Mouse (Mus musculus) right cerebral cortex, postnatal 25 days (tissue): ENCODE data around the gene Npb.
A peak's percentile ranks its signal among the peaks of the same experiment; 100 is the strongest.
"Not testable (repeated sequence)": the region's sequence is repeated elsewhere in the genome, so short reads cannot be mapped to it uniquely, and the experiment has no call there.

ENCODE experiments used
- DNase-seq: peaks from one replicate; pipeline ENCODE4 v3.0.0; 2022

Gene Npb

GRCm38 (mm10) chr11:120580190-120580589, 28.1 kb upstream of the Npb start:
- DNase-seq = no peak

DNA sequence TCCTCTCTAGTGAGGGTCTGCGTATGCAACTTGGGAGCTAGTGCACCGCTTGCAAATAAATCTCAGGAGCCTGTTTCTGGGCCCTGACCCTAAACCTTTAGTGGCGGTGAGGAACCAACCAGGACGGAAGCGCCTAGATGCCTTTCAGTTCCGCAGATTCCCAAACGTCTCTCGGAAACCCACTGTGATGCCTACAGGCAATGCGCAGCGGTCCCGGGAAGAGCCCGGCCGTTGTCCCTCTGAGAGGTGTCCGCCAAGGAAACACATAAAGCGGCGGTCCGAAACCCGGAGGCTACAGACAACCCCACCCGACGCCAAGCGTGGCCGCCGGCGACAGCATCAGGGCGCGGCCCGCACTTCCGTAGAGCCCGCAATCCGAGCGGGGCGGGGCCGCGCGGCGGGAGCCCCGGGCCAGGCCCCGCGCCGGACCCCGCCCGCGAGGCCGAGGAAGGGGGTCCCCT, 27.4 kb upstream of the Npb start:
- DNase-seq = peak; percentile 50

DNA sequence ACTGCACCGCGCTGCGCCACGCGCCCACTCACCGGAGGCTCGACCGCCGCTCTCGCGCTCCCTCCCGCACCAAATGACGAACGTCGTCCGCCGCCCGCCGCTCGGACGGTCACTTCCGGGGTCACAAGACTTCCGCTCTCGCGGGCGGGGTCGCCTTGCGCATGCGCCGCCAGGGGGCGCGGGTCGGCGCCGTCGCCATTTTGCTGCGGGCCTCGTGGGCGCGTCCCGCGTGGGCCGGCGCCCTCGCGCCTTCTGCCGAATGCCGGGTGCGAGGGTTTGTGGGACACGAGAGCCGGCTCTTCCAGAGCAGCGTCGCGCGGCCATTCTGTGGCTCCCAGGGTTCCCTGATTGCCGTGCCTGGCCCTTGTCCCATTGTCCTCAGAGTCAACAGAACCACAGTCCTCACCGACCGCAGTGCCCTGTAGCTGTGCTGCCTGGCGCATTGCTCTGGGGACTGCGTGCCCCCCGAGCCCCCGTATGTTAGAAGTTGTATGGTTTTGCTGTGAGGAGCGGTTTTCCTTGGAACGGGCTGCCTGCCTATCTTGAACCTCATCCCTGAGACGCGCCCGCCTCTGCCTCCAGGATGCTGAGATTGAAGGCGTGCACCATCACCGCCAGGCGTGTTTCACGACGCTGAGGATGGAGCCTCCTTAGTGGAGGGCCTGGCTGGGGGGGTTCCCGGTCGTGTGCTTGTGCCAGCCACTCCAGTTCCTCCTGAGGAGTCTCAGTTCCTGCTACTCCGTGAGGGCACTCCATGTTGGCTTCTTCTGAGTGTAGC, 26.6 kb upstream of the Npb start, which contains the start of gene Arhgdia:
Gene Arhgdia, minus strand, starts transcription at position 135 of the 778 bp plus-strand sequence.
- peak; percentile 92 for DNase-seq

- DNase-seq = no peak
Measured at GRCm38 (mm10) chr11:120582268-120582981, 25.9 kb upstream of the Npb start.

- not testable (repeated sequence) for DNase-seq
Measured at GRCm38 (mm10) chr11:120582982-120583293, 25.3 kb upstream of the Npb start.

DNA sequence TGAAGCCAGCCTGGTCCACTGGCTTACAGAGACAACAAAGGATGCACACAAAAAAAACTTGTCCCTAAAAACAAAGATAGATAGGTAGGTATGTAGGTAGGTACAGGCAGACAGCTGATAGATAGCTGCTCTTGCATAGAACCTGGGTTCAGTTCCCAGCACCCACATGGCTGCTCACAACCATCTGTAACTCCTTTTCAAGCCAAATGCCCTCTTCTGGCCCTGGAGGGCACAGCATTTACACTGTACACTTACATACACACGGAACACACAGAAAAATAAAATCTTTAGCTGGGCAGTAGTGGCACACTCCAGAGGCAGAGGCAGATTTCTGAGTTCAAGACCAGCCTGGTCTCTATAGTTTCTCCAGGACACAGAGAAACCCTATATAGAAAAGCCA, 24.3 kb upstream of the Npb start:
- DNase-seq = no peak

DNA sequence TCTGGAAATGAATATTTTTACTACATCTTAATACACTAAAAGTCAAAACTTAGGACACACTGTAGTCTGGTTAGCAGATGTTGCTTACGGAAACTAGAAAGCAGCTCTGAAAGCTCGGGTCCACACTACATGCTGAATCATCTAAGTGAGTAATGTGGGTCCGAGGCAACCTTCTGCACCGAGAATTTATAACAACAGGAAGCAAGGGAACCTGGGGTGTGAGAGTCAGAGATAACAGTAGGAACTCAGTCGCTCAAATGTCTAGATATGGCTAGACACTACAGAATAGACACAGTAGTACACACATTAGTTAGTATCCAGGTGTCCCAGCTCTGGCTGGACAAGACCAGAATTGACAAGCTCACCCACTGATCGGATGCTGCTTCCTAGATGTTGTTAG, 19.7 kb upstream of the Npb start:
- DNase-seq = no peak

DNA sequence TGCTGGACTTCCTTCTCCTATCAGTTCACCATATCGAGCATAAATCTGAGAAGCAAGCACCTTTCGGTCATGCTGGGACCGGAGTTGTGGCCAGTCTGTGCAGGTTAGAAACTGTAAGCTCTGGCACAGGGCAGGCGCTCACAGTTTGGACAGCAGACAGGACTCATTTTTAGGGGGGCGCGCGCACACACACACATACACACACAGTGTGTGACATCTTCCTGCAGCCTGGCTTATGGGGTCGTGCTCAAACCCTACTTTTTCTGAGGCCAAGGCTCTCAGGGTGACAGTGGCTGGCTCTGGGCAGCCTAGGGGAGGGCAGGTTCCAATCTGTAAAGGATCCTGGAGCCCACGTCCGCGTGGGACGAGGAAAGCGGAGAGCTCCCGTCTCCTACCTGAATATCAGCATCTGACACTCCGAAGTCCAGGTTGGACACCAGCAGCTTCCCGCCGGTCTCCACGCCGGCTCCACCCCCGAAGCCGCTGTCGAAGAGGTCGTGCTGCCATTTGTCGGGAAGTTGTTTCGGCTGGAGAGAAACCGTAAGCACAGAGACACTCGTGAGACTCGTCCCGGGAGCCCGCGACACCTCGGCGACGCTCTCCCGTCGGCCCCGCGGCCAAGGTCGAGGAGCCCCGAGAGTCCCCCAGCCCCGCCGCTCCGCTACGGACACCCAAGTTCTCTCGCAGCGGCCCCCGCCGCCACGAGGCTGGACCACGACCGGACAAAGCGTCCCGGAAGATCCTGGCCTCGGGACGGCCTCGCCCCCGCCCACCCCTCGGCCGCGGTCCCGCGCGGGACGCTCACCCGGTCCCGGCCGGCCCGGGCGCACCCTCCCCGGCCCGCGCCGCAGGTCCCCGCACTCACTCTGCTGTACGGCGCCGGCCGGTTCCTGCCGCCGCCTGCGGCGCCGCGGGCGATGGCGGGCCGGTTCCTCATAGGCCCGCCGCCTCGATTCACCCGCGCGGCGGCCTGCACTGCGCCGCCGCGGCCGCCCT, 10.7 kb upstream of the Npb start:
- DNase-seq = no peak

DNA sequence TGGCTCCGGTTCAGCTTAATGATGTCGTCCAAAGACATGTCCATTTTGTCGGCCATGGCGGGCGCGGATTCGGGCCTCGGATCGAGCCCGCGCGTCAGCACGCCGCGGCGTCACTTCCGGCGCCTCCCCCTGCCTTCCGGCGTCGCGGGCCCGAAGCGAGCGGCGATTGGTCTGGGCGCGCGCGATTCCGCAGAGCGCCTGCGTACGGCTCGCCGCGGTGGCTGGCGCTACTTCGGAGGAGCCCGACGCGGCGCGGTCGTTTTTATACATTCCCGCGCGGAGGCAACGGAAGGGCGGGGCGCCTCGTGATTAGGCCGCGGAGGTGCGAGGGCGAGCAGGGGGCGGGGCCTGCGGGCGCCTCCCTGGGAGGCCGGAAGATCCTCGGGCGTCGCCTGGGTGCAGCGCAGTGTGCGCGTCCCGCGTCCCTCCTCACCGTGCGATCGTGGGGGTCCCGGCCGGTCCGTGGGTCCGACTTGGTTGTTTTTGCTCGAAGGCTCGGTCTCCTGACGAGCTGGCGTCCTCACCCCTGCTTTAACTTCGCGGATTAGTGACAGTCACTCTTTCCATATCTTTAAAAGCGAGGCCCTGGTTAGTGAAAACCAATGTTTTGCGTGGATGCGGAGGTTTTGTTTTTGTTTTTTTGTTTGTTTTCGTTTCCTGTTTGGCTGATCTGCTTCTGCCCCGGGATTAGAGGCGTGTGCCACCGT, 9.8 kb upstream of the Npb start, which contains the start of the genes Alyref and Anapc11:
Gene Alyref, minus strand, starts transcription at position 83 of the 707 bp plus-strand sequence.
Gene Anapc11, plus strand, starts transcription at position 139 of the 707 bp plus-strand sequence.
- DNase-seq = peak; percentile 96

- no peak for DNase-seq
Measured at GRCm38 (mm10) chr11:120598990-120599549, 9.2 kb upstream of the Npb start.

GRCm38 (mm10) chr11:120600716-120601115, 7.6 kb upstream of the Npb start:
- no peak for DNase-seq

GRCm38 (mm10) chr11:120603545-120603944, 4.7 kb upstream of the Npb start:
- no peak for DNase-seq

DNA sequence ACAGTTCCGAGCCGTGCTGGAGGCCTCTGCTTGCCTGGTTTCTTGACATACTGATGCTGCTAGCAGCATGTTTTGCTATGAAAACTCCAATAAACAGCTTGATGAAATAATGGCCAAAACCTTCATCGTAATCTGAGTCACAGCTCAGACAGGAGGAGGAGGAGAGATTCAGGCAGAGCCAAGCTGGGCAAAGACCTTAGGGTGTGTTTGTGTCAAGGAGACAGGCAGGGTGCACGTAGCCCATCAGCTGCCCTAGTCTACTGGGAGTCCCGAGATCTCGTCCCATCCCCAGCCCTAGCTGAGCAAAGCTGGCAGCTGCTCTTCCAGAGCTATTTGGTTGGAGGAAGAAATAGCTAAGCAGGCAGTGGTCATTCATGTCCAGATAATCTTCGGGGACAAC, 2.6 kb upstream of the Npb start:
- no peak for DNase-seq

DNA sequence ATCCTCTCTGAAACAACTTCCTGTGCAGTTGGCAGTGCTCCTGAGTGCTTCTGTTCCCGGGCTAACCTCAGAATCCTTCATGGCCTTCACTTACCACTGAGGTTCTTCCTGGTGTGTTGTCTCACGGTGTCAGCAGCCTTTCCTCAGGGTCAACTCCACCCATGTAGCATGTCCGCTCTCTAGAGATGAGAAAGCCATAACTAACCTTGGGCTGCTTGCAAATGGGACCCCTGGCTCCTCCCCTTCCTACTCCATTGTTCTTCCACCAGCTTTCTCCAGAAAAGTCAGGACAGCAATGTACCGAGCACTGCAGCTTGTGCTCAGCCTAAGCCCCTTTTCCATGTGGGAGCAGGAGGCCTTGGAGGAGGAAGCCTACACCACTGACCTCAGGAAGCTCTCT, 1.5 kb upstream of the Npb start:
- no peak for DNase-seq

DNA sequence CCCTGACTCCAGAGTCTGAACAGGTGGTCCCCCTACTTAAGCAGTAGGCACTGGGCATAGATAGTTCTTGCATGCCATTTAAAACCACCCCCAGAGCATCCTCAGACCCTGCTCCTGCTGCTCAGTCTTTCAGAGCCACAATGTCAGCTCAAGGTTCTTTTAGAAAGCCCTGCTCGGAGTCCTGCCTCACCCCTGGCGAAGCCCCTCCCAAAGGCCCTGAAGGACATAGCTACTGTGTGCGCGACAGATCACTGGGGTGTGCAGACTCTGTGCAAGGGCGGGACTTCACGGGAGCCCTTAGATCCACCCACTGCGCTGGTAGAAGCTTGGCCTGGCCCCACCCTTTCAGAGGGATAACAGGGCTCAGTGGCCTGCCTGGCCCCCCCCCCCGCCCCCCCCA, 973 bp downstream of the Npb start:
- no peak for DNase-seq

DNA sequence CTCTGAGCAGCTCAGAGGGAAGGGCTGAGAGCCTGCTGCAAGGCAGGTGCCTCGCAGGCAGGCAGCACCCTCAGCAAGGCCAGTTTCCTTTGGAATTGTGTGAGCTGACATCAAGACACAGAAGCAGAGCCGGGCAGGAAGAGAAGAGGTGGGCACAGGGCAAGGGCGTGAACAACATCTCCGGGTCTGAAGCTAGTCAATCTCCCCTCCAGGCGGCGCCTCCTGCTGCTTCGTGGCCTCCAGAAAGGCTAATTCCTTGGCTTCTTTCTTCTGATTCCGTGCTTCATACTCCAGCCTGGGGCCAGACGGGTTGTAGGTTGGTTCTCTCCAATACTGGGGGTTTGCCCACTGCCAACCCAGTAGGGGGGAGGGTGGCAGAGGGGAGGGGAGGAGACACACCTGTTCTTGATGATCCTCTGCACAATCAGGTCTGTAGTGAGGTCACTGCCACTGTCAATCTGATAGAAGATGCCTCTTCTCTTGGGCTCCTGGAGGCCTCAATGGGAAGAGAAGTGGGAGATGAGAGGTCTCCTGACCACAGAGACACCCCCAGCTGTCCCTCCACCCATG, 2.3 kb downstream of the Npb start:
- no peak for DNase-seq

DNA sequence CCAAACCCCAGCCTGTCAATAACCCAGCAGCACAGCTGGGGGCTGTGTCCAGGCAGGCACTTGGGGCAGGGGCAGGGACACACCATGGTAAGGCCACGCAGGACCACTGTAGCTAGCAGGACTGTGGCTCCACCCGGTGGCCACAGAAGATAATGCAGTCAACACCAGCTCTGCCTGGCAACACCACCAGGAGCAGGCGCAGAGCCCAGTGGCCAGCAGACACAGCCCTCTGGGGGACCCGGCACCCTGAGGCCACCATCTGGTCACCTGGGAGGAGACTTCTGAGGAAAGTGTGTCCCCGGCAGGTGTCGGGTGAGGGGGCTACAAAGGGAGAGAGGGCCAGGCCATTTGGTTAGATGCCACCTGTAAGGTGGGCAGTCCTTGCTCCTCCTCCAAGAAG, 4.5 kb downstream of the Npb start:
- no peak for DNase-seq

DNA sequence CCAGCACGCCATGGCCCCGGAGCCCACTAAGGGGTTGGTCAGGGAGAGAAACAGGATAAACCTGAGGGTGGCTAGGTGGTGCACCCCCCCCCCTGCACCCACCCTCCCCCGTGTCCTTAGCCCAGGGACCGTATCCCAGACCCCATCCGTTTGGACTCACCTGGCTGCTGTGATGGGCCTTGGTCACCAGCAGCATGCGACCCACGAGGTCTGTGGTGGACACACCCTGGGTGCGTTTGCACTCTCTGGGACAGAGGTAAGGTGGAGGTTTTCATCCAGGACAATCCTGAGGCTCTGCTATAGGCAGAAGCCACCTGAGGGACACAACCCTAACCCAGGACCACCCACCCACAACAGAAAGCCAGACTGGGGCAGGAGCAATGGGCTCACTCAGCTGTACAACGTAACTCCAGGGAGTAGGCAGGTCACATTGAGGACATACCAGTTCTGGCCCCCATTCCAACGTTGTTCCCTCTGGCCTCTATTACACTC, 5.2 kb downstream of the Npb start:
- DNase-seq = no peak

DNA sequence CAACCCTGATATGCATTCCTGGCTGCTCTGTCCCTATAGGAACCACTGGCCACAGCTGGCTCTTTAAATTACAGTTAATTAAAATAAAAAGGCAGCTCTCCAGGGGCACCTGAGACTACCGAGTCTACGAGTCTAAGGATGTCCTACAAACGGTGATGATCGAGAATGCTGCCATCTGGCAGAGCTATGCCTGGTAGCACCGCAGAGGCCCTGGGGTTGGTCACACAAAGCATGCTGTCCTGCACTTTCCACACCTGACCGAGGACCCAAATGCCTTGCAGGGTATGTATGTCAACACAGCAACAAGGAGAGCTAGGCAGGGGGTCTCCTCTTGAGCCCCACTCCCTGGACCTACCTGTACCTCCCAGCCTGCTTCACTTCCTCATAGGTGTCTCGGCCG, 5.7 kb downstream of the Npb start:
- no peak for DNase-seq

DNA sequence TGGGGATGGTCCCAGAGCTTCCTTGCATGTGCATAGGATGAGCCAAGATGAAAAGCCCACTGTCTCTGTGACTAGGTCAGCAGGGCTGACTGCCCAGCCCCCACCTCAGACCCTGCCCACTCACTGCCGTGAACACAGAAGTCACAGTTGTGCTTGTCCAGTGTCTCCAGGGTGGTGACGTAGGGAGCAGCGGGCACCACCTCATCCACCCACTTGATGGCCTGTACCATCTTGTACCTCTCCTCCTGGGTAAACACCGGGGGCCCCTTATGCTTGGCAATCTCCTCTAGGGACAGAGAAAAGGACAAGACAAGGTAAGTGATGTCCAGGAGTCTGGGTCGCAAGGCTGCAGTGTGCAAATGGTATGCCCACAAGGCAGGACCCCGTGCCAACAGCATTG, 6.9 kb downstream of the Npb start:
- no peak for DNase-seq

GRCm38 (mm10) chr11:120615606-120616203, 7.4 kb downstream of the Npb start:
- no peak for DNase-seq
